Mouse (Mus musculus) testis, adult 2 months (tissue): ENCODE measurements around the gene Tmem269. TPM values are rescaled to one million over a fixed set of nuclear protein-coding genes. Genes with fewer than 3 reads are reported as not detected.

Experiments used
- H3K27ac ChIP-seq: fragments of 200-500 bp; 2 replicates; pipeline ENCODE4 v1.5.1; 2012; ENCODE audit warnings: low read depth, low read length; ENCODE audit not compliant: control insufficient read depth, insufficient read depth
- H3K27me3 ChIP-seq: fragments of 200-500 bp; 2 replicates; pipeline ENCODE4 v1.6.1; 2012; ENCODE audit warnings: mild to moderate bottlenecking, low read length, moderate library complexity; ENCODE audit not compliant: control insufficient read depth, insufficient read depth
- H3K36me3 ChIP-seq: fragments of 200-500 bp; 2 replicates; pipeline ENCODE4 v1.6.1; 2012; ENCODE audit warnings: mild to moderate bottlenecking, low read length; ENCODE audit not compliant: control insufficient read depth, insufficient read depth
- H3K4me1 ChIP-seq: fragments of 200-500 bp; 2 replicates; pipeline ENCODE4 v1.6.1; 2012; ENCODE audit warnings: low read length; ENCODE audit not compliant: control insufficient read depth, insufficient read depth
- H3K4me3 ChIP-seq: fragments of 200-500 bp; 2 replicates; pipeline ENCODE4 v1.5.1; 2012; ENCODE audit warnings: low read depth, mild to moderate bottlenecking, low read length, moderate library complexity, mixed read lengths; ENCODE audit not compliant: control insufficient read depth
- CTCF ChIP-seq: fragments of 200-500 bp; IDR thresholded peaks from 2 replicates; pipeline ENCODE4 v1.5.1; 2012; ENCODE audit warnings: low read depth, mild to moderate bottlenecking, inconsistent platforms, low read length, moderate library complexity; ENCODE audit not compliant: control insufficient read depth, insufficient read depth, insufficient replicate concordance
- POLR2A ChIP-seq: fragments of 200-500 bp; IDR thresholded peaks from 2 replicates; pipeline ENCODE4 v1.6.1; 2012; ENCODE audit warnings: low read depth, mild to moderate bottlenecking, inconsistent platforms, low read length, moderate library complexity; ENCODE audit not compliant: control insufficient read depth
- polyA plus RNA-seq: library from polyadenylated mRNA; depleted of rRNA; stranded (reverse); fragments of >200 nt; gene quantifications from 2 replicates; pipeline ENCODE4 v1.2.3, GENCODE M21; 2012

The Tmem269 gene
- polyA plus RNA-seq, 1 experiment = 136 TPM

- Histone ChIP-seq H3K36me3 (no peaks in the 10 kb centered on the region), H3K4me1 (no peaks in the 10 kb centered on the region), H3K27me3 (no peaks in the 10 kb centered on the region), H3K27ac (no peak overlapping the region), H3K4me3 (no peak overlapping the region)
- TF ChIP-seq POLR2A (no peak), CTCF (no peak)
These were observed 36.1 kb upstream of the Tmem269 start for GRCm38 (mm10) chr4:119254012-119254618.

- no peak overlapping the region for H3K27ac ChIP-seq
- H3K4me1 ChIP-seq = no peaks in the 10 kb centered on the region
- TF ChIP-seq CTCF = no peak
- TF ChIP-seq POLR2A = no peak
- no peaks in the 10 kb centered on the region for H3K36me3 ChIP-seq
- H3K4me3 ChIP-seq = no peak overlapping the region
- no peaks in the 10 kb centered on the region for H3K27me3 ChIP-seq
These were observed 34.2 kb upstream of the Tmem269 start for GRCm38 (mm10) chr4:119252025-119252808.

GRCm38 (mm10) chr4:119248407-119248965 lies 30.5 kb upstream of the Tmem269 start:
- Histone ChIP-seq H3K4me1 (no peaks in the 10 kb centered on the region), H3K36me3 (no peaks in the 10 kb centered on the region), H3K4me3 (no peak overlapping the region), H3K27ac (no peak overlapping the region), H3K27me3 (no peaks in the 10 kb centered on the region)
- TF ChIP-seq CTCF (no peak), POLR2A (no peak)

- Histone ChIP-seq H3K4me1 (no peaks in the 10 kb centered on the region), H3K27me3 (no peaks in the 10 kb centered on the region), H3K4me3 (no peak overlapping the region), H3K36me3 (no peaks in the 10 kb centered on the region), H3K27ac (no peak overlapping the region)
- TF ChIP-seq POLR2A = no peak
- peak; percentile 77; the same call in 1 of the 2 replicates for TF ChIP-seq CTCF
These were observed 29.6 kb upstream of the Tmem269 start for GRCm38 (mm10) chr4:119247462-119248235.

- TF ChIP-seq POLR2A = no peak
- no peak overlapping the region for H3K27ac ChIP-seq
- no peaks in the 10 kb centered on the region for H3K36me3 ChIP-seq
- no peak overlapping the region for H3K4me3 ChIP-seq
- no peaks in the 10 kb centered on the region for H3K4me1 ChIP-seq
- no peaks in the 10 kb centered on the region for H3K27me3 ChIP-seq
These were observed 28.7 kb upstream of the Tmem269 start for GRCm38 (mm10) chr4:119246688-119247225.

GRCm38 (mm10) chr4:119245961-119246360 lies 27.9 kb upstream of the Tmem269 start:
- H3K27me3 ChIP-seq = no peaks in the 10 kb centered on the region
- H3K36me3 ChIP-seq = no peaks in the 10 kb centered on the region
- no peaks in the 10 kb centered on the region for H3K4me1 ChIP-seq
- TF ChIP-seq CTCF (no peak), POLR2A (no peak)
- no peak overlapping the region for H3K4me3 ChIP-seq
- H3K27ac ChIP-seq = 0 out of 2 replicates have a peak overlapping the region, but pooled peaks have one; percentile 5
